Mouse (Mus musculus) liver, embryonic 14.5 days (tissue): ENCODE measurements around the gene Limk2. TPM values are rescaled to one million over a fixed set of nuclear protein-coding genes. Genes with fewer than 3 reads are reported as not detected.
A peak's percentile ranks its signal among the peaks of the same experiment; 100 is the strongest.

Experiments
- ATAC-seq: fragments of 200-750 bp; cut with Nextera tagmentation; 2 replicates; pipeline ENCODE4 v1.8.0; 2017; ENCODE audit warnings: moderate number of reproducible peaks, mild to moderate bottlenecking, moderate library complexity; ENCODE audit not compliant: insufficient read depth
- DNase-seq, 3 experiments: peaks; one replicate each; pipeline ENCODE4 v3.0.0-alpha.2; 2012 to 2013; ENCODE audit warnings: low read depth in 3 of 3, low spot score in 3 of 3
- H3K27ac ChIP-seq: fragments of 300-500 bp; sonication (generic); 2 replicates; pipeline ENCODE4 v1.5.1; 2014; ENCODE audit warnings: moderate library complexity, mild to moderate bottlenecking, control low read depth, inconsistent platforms
- H3K27me3 ChIP-seq: fragments of 300-500 bp; sonication (generic); 2 replicates; pipeline ENCODE4 v1.6.1; 2014; ENCODE audit warnings: mild to moderate bottlenecking, low read length, moderate library complexity; ENCODE audit not compliant: control insufficient read depth, insufficient read depth
- H3K36me3 ChIP-seq: fragments of 300-500 bp; sonication (generic); replicated peaks from 2 replicates; pipeline ENCODE4 v1.6.1; 2014; ENCODE audit warnings: low read depth; ENCODE audit not compliant: control insufficient read depth, insufficient read depth
- H3K4me1 ChIP-seq, 2 experiments: fragments of 200-500 bp in 1 of 2; fragments of 300-500 bp in 1 of 2; sonication (generic) in 1 of 2; replicated peaks; 2 replicates each; pipeline ENCODE4 v1.6.1; 2012 to 2014; ENCODE audit warnings: antibody characterized with exemption in 1 of 2, inconsistent platforms in 1 of 2, low read length in 1 of 2; ENCODE audit not compliant: control insufficient read depth in 2 of 2, insufficient read depth in 2 of 2
- H3K4me2 ChIP-seq: fragments of 300-500 bp; sonication (generic); 2 replicates; pipeline ENCODE4 v1.6.1; 2014; ENCODE audit warnings: low read depth, mild to moderate bottlenecking, control low read depth, moderate library complexity
- H3K4me3 ChIP-seq, 2 experiments: fragments of 200-500 bp in 1 of 2; fragments of 300-500 bp in 1 of 2; sonication (generic) in 1 of 2; 2 replicates each; pipeline ENCODE4 v1.5.1; 2012 to 2014; ENCODE audit warnings: low read depth in 2 of 2, low read length in 2 of 2, mild to moderate bottlenecking in 2 of 2, control low read depth in 1 of 2, inconsistent platforms in 1 of 2, moderate library complexity in 1 of 2; ENCODE audit not compliant: insufficient read depth in 1 of 2
- H3K9ac ChIP-seq: fragments of 300-500 bp; sonication (generic); replicated peaks from 2 replicates; pipeline ENCODE4 v1.6.1; 2014; ENCODE audit warnings: mild to moderate bottlenecking, control low read depth, moderate library complexity
- H3K9me3 ChIP-seq: fragments of 300-500 bp; sonication (generic); 2 replicates; pipeline ENCODE4 v1.6.1; 2016; ENCODE audit warnings: low read length, mixed read lengths; ENCODE audit not compliant: control insufficient read depth
- CTCF ChIP-seq: IDR thresholded peaks from 2 replicates; pipeline ENCODE4 v1.5.1; 2016; ENCODE audit warnings: antibody characterized with exemption, low read depth, control low read depth
- EP300 ChIP-seq: IDR thresholded peaks from 2 replicates; pipeline ENCODE4 v1.6.1; 2016; ENCODE audit warnings: antibody characterized with exemption, low read depth
- WGBS: fragments of 180-500 bp; shearing (Covaris S2); extraction: QIAGEN DNeasy Blood & Tissue Kit; methylation state at CpG from one replicate; pipeline ENCODE4 v1.1.7; 2014; ENCODE audit not compliant: insufficient replicate concordance; 5-methylcytosine and 5-hydroxymethylcytosine counted together
- polyA plus RNA-seq, 2 experiments: library from polyadenylated mRNA; depleted of rRNA in 1 of 2; stranded (reverse) in 1 of 2; unstranded in 1 of 2; fragments of >200 nt; fragmentation: Nextera tagmentation in 1 of 2; extraction: Ambion mirVana in 1 of 2; gene quantifications; 2 replicates each; pipeline versions ENCODE4 v1.2.1 to v1.2.3; 2012 to 2014

The Limk2 gene
- polyA plus RNA-seq, 2 experiments = 7.0 to 7.1 TPM

DNA sequence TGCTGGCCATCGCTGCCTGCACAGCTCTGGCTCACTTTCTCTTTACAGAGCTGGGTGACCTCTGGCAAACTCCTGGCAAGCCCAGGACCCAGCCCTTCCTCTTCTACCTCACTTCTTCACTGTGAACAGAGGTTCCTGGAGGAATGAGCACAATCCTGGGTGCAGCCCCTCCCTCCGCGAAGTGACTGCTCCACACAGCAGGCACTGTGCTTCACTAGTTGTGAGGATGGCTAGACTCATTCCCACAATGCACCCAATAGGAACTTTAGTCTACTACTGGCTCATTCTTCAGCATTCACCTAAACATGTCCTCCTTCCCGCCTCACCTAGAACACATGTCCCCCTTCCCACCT lies 59.7 kb downstream of the Limk2 start:
- DNase-seq = no peak
- no peaks in the 10 kb centered on the region for H3K36me3 ChIP-seq
- H3K9ac ChIP-seq = no peak overlapping the region
- no peaks in the 10 kb centered on the region for H3K27me3 ChIP-seq
- no peak for TF ChIP-seq CTCF
- TF ChIP-seq EP300 = no peak
- no peaks in the 10 kb centered on the region for H3K9me3 ChIP-seq
- ATAC-seq = no peak
- H3K4me3 ChIP-seq = no peak overlapping the region
- peaks cover 0 to 7% of the 10 kb centered on the region in 2 experiments; a peak in 2 of 4 replicates for H3K4me1 ChIP-seq
- H3K27ac ChIP-seq = no peak overlapping the region
- 65% methylated on average over 4 of the region's 4 CpGs for WGBS
- no peak overlapping the region for H3K4me2 ChIP-seq

GRCm38 (mm10) chr11:3348576-3349342 lies 60.2 kb downstream of the Limk2 start:
- Histone ChIP-seq H3K36me3 (no peaks in the 10 kb centered on the region), H3K27ac (no peak overlapping the region), H3K4me3 (no peak overlapping the region), H3K27me3 (no peaks in the 10 kb centered on the region), H3K9me3 (no peaks in the 10 kb centered on the region), H3K4me1 (peaks cover 0 to 7% of the 10 kb centered on the region in 2 experiments; a peak in 2 of 4 replicates), H3K4me2 (no peak overlapping the region), H3K9ac (no peak overlapping the region)
- TF ChIP-seq CTCF (no peak), EP300 (no peak)
- DNase-seq = no peak
- no peak for ATAC-seq
- 26% methylated on average over 6 of the region's 6 CpGs for WGBS

GRCm38 (mm10) chr11:3347835-3348195 lies 61.2 kb downstream of the Limk2 start:
- H3K27ac ChIP-seq = no peak overlapping the region
- no peaks in the 10 kb centered on the region for H3K9me3 ChIP-seq
- no peak overlapping the region for H3K4me3 ChIP-seq
- no peaks in the 10 kb centered on the region for H3K27me3 ChIP-seq
- no peak overlapping the region for H3K4me2 ChIP-seq
- peaks cover 0 to 7% of the 10 kb centered on the region in 2 experiments; a peak in 2 of 4 replicates for H3K4me1 ChIP-seq
- ATAC-seq (no peak), DNase-seq (no peak)
- TF ChIP-seq EP300 (no peak), CTCF (no peak)
- H3K9ac ChIP-seq = no peak overlapping the region
- no peaks in the 10 kb centered on the region for H3K36me3 ChIP-seq

GRCm38 (mm10) chr11:3347091-3347834 lies 61.7 kb downstream of the Limk2 start:
- H3K9me3 ChIP-seq = no peaks in the 10 kb centered on the region
- DNase-seq (peak; percentile 52 to 59 (median 58)), ATAC-seq (peak; percentile 69)
- H3K27ac ChIP-seq = no peak overlapping the region
- no peak overlapping the region for H3K4me2 ChIP-seq
- no peak overlapping the region for H3K4me3 ChIP-seq
- H3K27me3 ChIP-seq = no peaks in the 10 kb centered on the region
- WGBS = 54% methylated on average over 12 of the region's 12 CpGs
- no peaks in the 10 kb centered on the region for H3K36me3 ChIP-seq
- TF ChIP-seq EP300 = no peak
- TF ChIP-seq CTCF = peak; percentile 95
- H3K4me1 ChIP-seq = peaks cover 0 to 7% of the 10 kb centered on the region in 2 experiments; a peak in 2 of 4 replicates
- no peak overlapping the region for H3K9ac ChIP-seq

DNA sequence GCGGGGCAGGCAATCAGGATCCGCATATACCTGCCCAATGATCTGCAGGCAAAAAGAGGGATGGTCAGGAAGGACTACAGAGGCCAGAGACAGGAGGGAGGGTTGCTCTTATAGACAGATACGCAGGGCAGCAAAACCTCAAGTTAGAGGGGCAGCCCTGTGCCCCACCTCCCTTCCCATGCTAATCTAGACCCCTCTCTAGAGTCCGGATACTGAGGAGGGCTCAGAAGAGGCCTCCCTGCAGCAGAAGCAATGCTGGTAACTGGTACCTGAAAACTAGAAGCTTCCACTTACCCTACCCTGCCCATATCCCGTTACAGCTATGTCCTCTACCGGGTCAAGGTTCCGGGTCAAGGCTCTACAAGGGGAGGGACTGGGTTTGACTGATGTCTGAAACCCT lies 62.6 kb downstream of the Limk2 start:
- no peak overlapping the region for H3K27ac ChIP-seq
- peaks cover 0 to 7% of the 10 kb centered on the region in 2 experiments; a peak in 2 of 4 replicates for H3K4me1 ChIP-seq
- H3K36me3 ChIP-seq = no peaks in the 10 kb centered on the region
- WGBS = 73% methylated on average over 7 of the region's 7 CpGs
- H3K4me2 ChIP-seq = no peak overlapping the region
- TF ChIP-seq CTCF (no peak), EP300 (no peak)
- no peak for ATAC-seq
- H3K27me3 ChIP-seq = no peaks in the 10 kb centered on the region
- H3K9me3 ChIP-seq = no peaks in the 10 kb centered on the region
- H3K4me3 ChIP-seq = no peak overlapping the region
- no peak overlapping the region for H3K9ac ChIP-seq
- DNase-seq = no peak
